Mouse (Mus musculus): ENCODE data around the gene Cyct. TPM values are rescaled to one million over a fixed set of nuclear protein-coding genes. Genes with fewer than 3 reads are reported as not detected.

The Cyct gene
- polyA plus RNA-seq, 1 experiment from 2014 or later, result not detected

GRCm38 (mm10) chr2:76400178-76400577, 39.9 kb upstream of the Cyct start:
- H3K4me2 ChIP-seq (ENCODE audit: low read depth, low read length), result no peak overlapping the region
- TF ChIP-seq CTCF (IDR thresholded peaks at IDR 0.05; ENCODE audit: low read depth) (no peak), EP300 (IDR thresholded peaks at IDR 0.05; ENCODE audit: low read depth) (no peak)
- H3K9ac ChIP-seq (replicated peaks), result no peak overlapping the region
- no peaks in the 10 kb centered on the region for H3K4me1 ChIP-seq (ENCODE audit: insufficient read depth)
- no peaks in the 10 kb centered on the region for H3K36me3 ChIP-seq (replicated peaks; ENCODE audit: insufficient read depth, low read length)
- H3K27ac ChIP-seq (ENCODE audit: low read depth), result no peak overlapping the region
- no peak overlapping the region for H3K4me3 ChIP-seq (ENCODE audit: low read depth, low read length)
- no peaks in the 10 kb centered on the region for H3K9me3 ChIP-seq (ENCODE audit: low read length)
- H3K27me3 ChIP-seq (ENCODE audit: insufficient read depth, low read length), result peaks cover 11% of the 10 kb centered on the region; the same call in 1 of the 2 replicates
- DNase-seq (no peak), ATAC-seq (no peak)

DNA sequence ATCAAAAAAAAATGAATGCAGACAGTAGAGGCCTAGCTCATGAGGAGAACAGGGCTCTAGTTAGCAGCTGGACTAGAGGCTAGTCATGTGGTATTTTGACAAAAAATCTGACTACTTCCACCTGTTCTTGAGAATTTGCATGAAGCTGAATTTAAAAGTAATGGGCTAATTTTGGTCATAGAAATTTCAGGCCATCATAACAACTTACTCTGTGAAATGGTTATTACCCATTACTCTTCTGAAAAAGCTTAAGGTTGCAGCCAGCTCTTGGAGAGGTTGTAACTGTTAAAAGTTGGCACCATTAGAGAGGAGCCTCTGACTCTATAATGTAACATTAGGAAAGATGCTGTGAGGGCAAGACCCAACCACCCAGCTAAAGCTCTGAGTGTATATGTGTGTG, 26.3 kb upstream of the Cyct start:
- Histone ChIP-seq H3K4me1 (ENCODE audit: insufficient read depth) (no peaks in the 10 kb centered on the region), H3K4me3 (ENCODE audit: low read depth, low read length) (no peak overlapping the region), H3K4me2 (ENCODE audit: low read depth, low read length) (no peak overlapping the region), H3K9me3 (ENCODE audit: low read length) (no peaks in the 10 kb centered on the region), H3K9ac (replicated peaks) (no peak overlapping the region), H3K27me3 (ENCODE audit: insufficient read depth, low read length) (no peaks in the 10 kb centered on the region), H3K27ac (ENCODE audit: low read depth) (no peak overlapping the region), H3K36me3 (replicated peaks; ENCODE audit: insufficient read depth, low read length) (peaks cover 16% of the 10 kb centered on the region)
- DNase-seq, result no peak
- ATAC-seq, result no peak
- TF ChIP-seq EP300 (IDR thresholded peaks at IDR 0.05; ENCODE audit: low read depth), result no peak
- no peak for TF ChIP-seq CTCF (IDR thresholded peaks at IDR 0.05; ENCODE audit: low read depth)

GRCm38 (mm10) chr2:76378646-76379045, 18.4 kb upstream of the Cyct start:
- Histone ChIP-seq H3K36me3 (replicated peaks; ENCODE audit: insufficient read depth, low read length) (peaks cover 70% of the 10 kb centered on the region), H3K9ac (replicated peaks) (no peak overlapping the region), H3K27me3 (ENCODE audit: insufficient read depth, low read length) (no peaks in the 10 kb centered on the region), H3K4me2 (ENCODE audit: low read depth, low read length) (no peak overlapping the region), H3K9me3 (ENCODE audit: low read length) (no peaks in the 10 kb centered on the region), H3K4me1 (ENCODE audit: insufficient read depth) (no peaks in the 10 kb centered on the region), H3K4me3 (ENCODE audit: low read depth, low read length) (no peak overlapping the region), H3K27ac (ENCODE audit: low read depth) (no peak overlapping the region)
- WGBS (ENCODE audit: insufficient replicate concordance), result 93% methylated on average over 19 of the region's 19 CpGs
- DNase-seq (no peak), ATAC-seq (no peak)
- TF ChIP-seq CTCF (IDR thresholded peaks at IDR 0.05; ENCODE audit: low read depth) (no peak), EP300 (IDR thresholded peaks at IDR 0.05; ENCODE audit: low read depth) (no peak)

GRCm38 (mm10) chr2:76374544-76375206, 14.4 kb upstream of the Cyct start:
- no peak for TF ChIP-seq EP300 (IDR thresholded peaks at IDR 0.05; ENCODE audit: low read depth)
- TF ChIP-seq CTCF (IDR thresholded peaks at IDR 0.05; ENCODE audit: low read depth), result no peak
- 89% methylated on average over 6 of the region's 6 CpGs for WGBS (ENCODE audit: insufficient replicate concordance)

GRCm38 (mm10) chr2:76372244-76372643, 12.0 kb upstream of the Cyct start:
- no peaks in the 10 kb centered on the region for H3K9me3 ChIP-seq (ENCODE audit: low read length)
- no peak overlapping the region for H3K9ac ChIP-seq (replicated peaks)
- no peak overlapping the region for H3K4me2 ChIP-seq (ENCODE audit: low read depth, low read length)
- no peaks in the 10 kb centered on the region for H3K27me3 ChIP-seq (ENCODE audit: insufficient read depth, low read length)
- peaks cover 32% of the 10 kb centered on the region for H3K36me3 ChIP-seq (replicated peaks; ENCODE audit: insufficient read depth, low read length)
- H3K27ac ChIP-seq (ENCODE audit: low read depth), result no peak overlapping the region
- no peak overlapping the region for H3K4me3 ChIP-seq (ENCODE audit: low read depth, low read length)
- no peak for DNase-seq
- TF ChIP-seq EP300 (IDR thresholded peaks at IDR 0.05; ENCODE audit: low read depth) (peak; percentile 75), CTCF (IDR thresholded peaks at IDR 0.05; ENCODE audit: low read depth) (no peak)
- 56% methylated on average over 4 of the region's 4 CpGs for WGBS (ENCODE audit: insufficient replicate concordance)
- 0 out of 2 replicates have a peak, but pooled peaks cover 3% of the 10 kb centered on the region for H3K4me1 ChIP-seq (ENCODE audit: insufficient read depth)
- peak; percentile 43; the same call in 1 of the 2 replicates for ATAC-seq

More at GRCm38 (mm10) chr2:76374544-76375206, 14.4 kb upstream of the Cyct start:
- Histone ChIP-seq H3K9ac (replicated peaks) (no peak overlapping the region), H3K4me3 (ENCODE audit: low read depth, low read length) (no peak overlapping the region), H3K4me1 (ENCODE audit: insufficient read depth) (0 out of 2 replicates have a peak, but pooled peaks cover 3% of the 10 kb centered on the region), H3K9me3 (ENCODE audit: low read length) (no peaks in the 10 kb centered on the region), H3K27ac (ENCODE audit: low read depth) (no peak overlapping the region), H3K4me2 (ENCODE audit: low read depth, low read length) (no peak overlapping the region), H3K36me3 (replicated peaks; ENCODE audit: insufficient read depth, low read length) (peaks cover 52% of the 10 kb centered on the region), H3K27me3 (ENCODE audit: insufficient read depth, low read length) (no peaks in the 10 kb centered on the region)
- no peak for ATAC-seq
- no peak for DNase-seq

- Histone ChIP-seq H3K9me3 (ENCODE audit: low read length) (no peaks in the 10 kb centered on the region), H3K27ac (ENCODE audit: low read depth) (peak overlapping the region; percentile 78), H3K4me2 (ENCODE audit: low read depth, low read length) (peak overlapping the region; percentile 83), H3K9ac (replicated peaks) (peak overlapping the region; percentile 90), H3K36me3 (replicated peaks; ENCODE audit: insufficient read depth, low read length) (peaks cover 24% of the 10 kb centered on the region), H3K27me3 (ENCODE audit: insufficient read depth, low read length) (no peaks in the 10 kb centered on the region), H3K4me1 (ENCODE audit: insufficient read depth) (0 out of 2 replicates have a peak, but pooled peaks cover 3% of the 10 kb centered on the region), H3K4me3 (ENCODE audit: low read depth, low read length) (peak overlapping the region; percentile 95)
- TF ChIP-seq CTCF (IDR thresholded peaks at IDR 0.05; ENCODE audit: low read depth) (no peak), EP300 (IDR thresholded peaks at IDR 0.05; ENCODE audit: low read depth) (no peak)
- 2% methylated on average over 7 of the region's 7 CpGs for WGBS (ENCODE audit: insufficient replicate concordance)
- DNase-seq (no peak), ATAC-seq (peak; percentile 20; the same call in 1 of the 2 replicates)
Observed at GRCm38 (mm10) chr2:76370656-76370922, 10.3 kb upstream of the Cyct start.

Measured in liver, postnatal 0 days (tissue).